Mouse (Mus musculus) brain, embryonic 14.5 days (tissue): ENCODE measurements around the gene Il9r.

Experiments used
- CTCF ChIP-seq: fragments of 200-500 bp; IDR thresholded peaks from 2 replicates; pipeline ENCODE4 v1.5.1; 2012; ENCODE audit warnings: inconsistent platforms, mild to moderate bottlenecking, moderate library complexity, borderline replicate concordance; ENCODE audit not compliant: insufficient read depth, insufficient read length; ENCODE audit errors: extremely low read depth
- POLR2A ChIP-seq: fragments of 200-500 bp; IDR thresholded peaks from 2 replicates; pipeline ENCODE4 v1.6.1; 2012; ENCODE audit warnings: mild to moderate bottlenecking, inconsistent platforms, borderline replicate concordance; ENCODE audit not compliant: poor library complexity, insufficient read depth, insufficient read length, severe bottlenecking; ENCODE audit errors: extremely low read depth

- TF ChIP-seq CTCF, result no peak
- TF ChIP-seq POLR2A, result no peak
Observed at GRCm38 (mm10) chr11:32210623-32211022, 10.5 kb upstream of the Il9r start.
